Mouse (Mus musculus) G1E (cell line): Measurements from ENCODE around the gene Rps9.

Experiments
- CTCF ChIP-seq: IDR thresholded peaks from 2 replicates; pipeline ENCODE4 v1.5.1; 2012; ENCODE audit warnings: low read depth, low read length, inconsistent platforms, mixed read lengths
- GATA2 ChIP-seq: IDR thresholded peaks from 2 replicates; pipeline ENCODE4 v1.6.1; 2012; ENCODE audit warnings: low read depth, low read length, inconsistent platforms, borderline replicate concordance
- POLR2AphosphoS5 ChIP-seq: IDR thresholded peaks from 2 replicates; pipeline ENCODE4 v1.6.1; 2012; ENCODE audit warnings: low read depth, low read length, inconsistent platforms; ENCODE audit not compliant: insufficient replicate concordance
- TAL1 ChIP-seq: conservative IDR thresholded peaks from 2 replicates; pipeline ENCODE4 v1.6.1; 2012; ENCODE audit warnings: low read depth, low read length, inconsistent platforms, mixed read lengths

DNA sequence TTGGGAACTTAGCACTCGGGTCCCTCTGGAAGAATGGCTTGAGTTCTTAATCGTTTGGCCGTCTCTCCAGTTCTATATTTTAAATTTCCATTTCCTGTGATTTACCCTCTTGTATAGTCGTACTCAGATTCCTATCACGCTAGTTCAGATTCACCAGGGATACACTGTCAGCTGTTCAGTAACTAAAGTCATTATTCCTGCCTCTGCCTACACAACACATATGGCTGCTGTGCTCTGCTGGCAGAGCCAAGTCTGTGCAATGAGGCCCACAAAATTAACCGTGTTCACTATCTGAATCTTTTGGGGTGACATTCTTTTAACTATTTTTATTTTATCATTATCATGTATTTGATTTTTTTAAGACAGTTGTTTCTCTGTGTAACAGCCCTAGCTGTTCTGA lies 5.3 kb upstream of the Rps9 start:
- TF ChIP-seq TAL1 (no peak), CTCF (no peak), POLR2AphosphoS5 (no peak), GATA2 (no peak)
